Mouse (Mus musculus) CD4-positive, CD25-positive, alpha-beta regulatory T cell, adult 9 weeks (primary cell): ENCODE measurements around the gene 7530416G11Rik. TPM values are rescaled to one million over a fixed set of nuclear protein-coding genes. Genes with fewer than 3 reads are reported as not detected.

Source experiments
- polyA plus RNA-seq: library from polyadenylated mRNA; unstranded; fragments of 100-300 nt; shearing (Covaris generic); gene quantifications from one replicate; pipeline ENCODE4 v1.2.1, GENCODE M21; 2017

The 7530416G11Rik gene
- not detected for polyA plus RNA-seq

DNA sequence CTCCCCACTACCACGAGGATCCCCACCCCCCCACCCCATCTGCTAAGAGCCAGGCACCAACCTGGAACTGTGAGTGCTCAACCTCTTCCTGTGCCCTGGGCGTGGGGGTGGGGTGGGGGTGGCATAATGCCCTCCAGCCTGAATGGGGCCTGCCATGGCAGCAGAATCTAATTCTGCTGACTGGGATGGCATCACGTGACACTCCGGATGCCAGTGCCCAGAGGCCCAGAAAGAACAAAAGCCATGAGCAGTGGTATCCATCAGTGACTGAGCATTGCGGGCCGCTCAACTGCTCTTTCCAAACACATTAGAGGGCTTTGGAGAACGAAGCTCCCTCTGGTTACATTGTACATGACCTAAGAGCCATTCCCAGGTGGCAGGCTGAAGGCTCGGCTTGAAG is at the start of gene 7530416G11Rik:
Gene 7530416G11Rik (minus strand): TSS at position 101 of the 400 bp plus-strand sequence.

Other genes with a start within 250 kb of the 7530416G11Rik start
- gene Atxn10, start 167.0 kb downstream of the 7530416G11Rik start, polyA plus RNA-seq: 141 TPM
- not detected for gene Wnt7b, start 79.2 kb upstream of the 7530416G11Rik start, polyA plus RNA-seq
- not detected for gene Ppara, start 231.8 kb upstream of the 7530416G11Rik start, polyA plus RNA-seq